In the genomic region with DNA sequence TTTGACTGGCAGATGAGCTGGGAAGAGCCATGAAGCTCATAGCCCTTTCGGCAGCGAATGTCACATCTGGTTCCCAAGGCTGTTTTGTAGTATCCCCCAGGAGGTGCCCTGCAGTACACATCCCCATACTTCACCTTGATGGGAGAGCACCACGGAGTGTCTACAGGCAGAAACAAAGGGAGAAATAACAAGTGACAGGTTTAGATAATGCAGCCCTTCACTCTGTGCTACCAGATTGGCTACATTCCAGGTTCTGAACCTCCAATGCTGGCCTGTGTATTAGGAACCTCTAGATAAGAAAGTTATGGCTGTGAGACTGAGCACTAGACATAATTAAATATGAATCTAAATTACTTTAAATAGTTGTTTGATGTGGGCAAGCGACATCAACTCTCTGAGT, we compare ENCODE assay signal across 17 mouse cellular contexts. TPM values are rescaled to one million over a fixed set of nuclear protein-coding genes. Genes with fewer than 3 reads are reported as not detected.
"Had no signal": no experiment of that assay in that cellular context is flagged by ENCODE, and none has a peak within 500 bp of the region (broad histone marks: within the 10 kb centered on the region; RNA-seq: fewer than 3 reads in every experiment).

No protein-coding gene starts in this region.

- H3K9me3 ChIP-seq: neural tube, embryonic 12.5 days; neural tube, embryonic 13.5 days; neural tube, embryonic 15.5 days; stomach, embryonic 15.5 days had no signal

- H3K36me3 ChIP-seq: neural tube, embryonic 12.5 days; neural tube, embryonic 13.5 days; neural tube, embryonic 15.5 days; stomach, embryonic 15.5 days had no signal

- H3K9ac ChIP-seq: neural tube, embryonic 12.5 days; neural tube, embryonic 13.5 days; neural tube, embryonic 15.5 days; stomach, embryonic 15.5 days had no signal

- H3K27ac ChIP-seq: neural tube, embryonic 12.5 days; neural tube, embryonic 13.5 days; neural tube, embryonic 15.5 days; stomach, embryonic 15.5 days had no signal

- H3K4me3 ChIP-seq: neural tube, embryonic 12.5 days; neural tube, embryonic 13.5 days; neural tube, embryonic 15.5 days; stomach, embryonic 15.5 days had no signal

- H3K27me3 ChIP-seq: neural tube, embryonic 12.5 days; neural tube, embryonic 13.5 days; neural tube, embryonic 15.5 days; stomach, embryonic 15.5 days had no signal

- H3K4me1 ChIP-seq: neural tube, embryonic 12.5 days; neural tube, embryonic 13.5 days; neural tube, embryonic 15.5 days; stomach, embryonic 15.5 days had no signal

- H3K4me2 ChIP-seq: neural tube, embryonic 12.5 days; neural tube, embryonic 13.5 days; neural tube, embryonic 15.5 days; stomach, embryonic 15.5 days had no signal

- DNase-seq: retina, postnatal 1 day; right cerebral cortex, adult 18-20 months; right cerebral cortex, postnatal 14 days; right cerebral cortex, postnatal 25 days; right cerebral cortex, postnatal 4 days; spleen, adult 18-20 months; thymus, adult 18-20 months; thymus, adult 2 months; thymus, postnatal 14 days; thymus, postnatal 25 days; thymus, postnatal 36 days; thymus, postnatal 4 days had no signal

RNA-seq across cellular contexts. Expression of gene Srpx, which starts 48.1 kb away (rescaled TPM):
- total RNA-seq: neutrophil, adult 5-6 weeks had no signal
